Mouse (Mus musculus) heart, embryonic 10.5 days (tissue): ENCODE measurements around the gene Scn4a. TPM values are rescaled to one million over a fixed set of nuclear protein-coding genes. Genes with fewer than 3 reads are reported as not detected.
A peak's percentile ranks its signal among the peaks of the same experiment; 100 is the strongest.

ENCODE experiments used
- DNase-seq: peaks from one replicate; pipeline ENCODE4 v3.0.0-alpha.2; 2017; ENCODE audit warnings: low spot score
- H3K27ac ChIP-seq: fragments of 300-500 bp; sonication (generic); 2 replicates; pipeline ENCODE4 v1.5.1; 2016; ENCODE audit warnings: mild to moderate bottlenecking
- H3K27me3 ChIP-seq: fragments of 300-500 bp; sonication (generic); 2 replicates; pipeline ENCODE4 v1.6.1; 2016; ENCODE audit warnings: mild to moderate bottlenecking; ENCODE audit not compliant: poor library complexity, insufficient read depth, severe bottlenecking
- H3K36me3 ChIP-seq: fragments of 300-500 bp; sonication (generic); 2 replicates; pipeline ENCODE4 v1.6.1; 2016; ENCODE audit warnings: mild to moderate bottlenecking, moderate library complexity
- H3K4me1 ChIP-seq: fragments of 300-500 bp; sonication (generic); 2 replicates; pipeline ENCODE4 v1.6.1; 2016; ENCODE audit warnings: mild to moderate bottlenecking
- H3K4me3 ChIP-seq: fragments of 300-500 bp; sonication (generic); 2 replicates; pipeline ENCODE4 v1.5.1; 2016; ENCODE audit warnings: mild to moderate bottlenecking, moderate library complexity
- H3K9me3 ChIP-seq: fragments of 300-500 bp; sonication (generic); 2 replicates; pipeline ENCODE4 v1.6.1; 2016; ENCODE audit warnings: mild to moderate bottlenecking, moderate library complexity
- WGBS: fragments of 180-500 bp; shearing (Covaris S2); methylation state at CpG from one replicate; pipeline ENCODE4 v1.1.7; 2016; 5-methylcytosine and 5-hydroxymethylcytosine counted together
- polyA plus RNA-seq: library from polyadenylated mRNA; unstranded; fragments of >200 nt; fragmentation: Nextera tagmentation; extraction: Ambion mirVana; gene quantifications from 2 replicates; pipeline ENCODE4 v1.2.1, GENCODE M21; 2016

The Scn4a gene
- polyA plus RNA-seq, 1 experiment from 2014 or later: 0.20 TPM

DNA sequence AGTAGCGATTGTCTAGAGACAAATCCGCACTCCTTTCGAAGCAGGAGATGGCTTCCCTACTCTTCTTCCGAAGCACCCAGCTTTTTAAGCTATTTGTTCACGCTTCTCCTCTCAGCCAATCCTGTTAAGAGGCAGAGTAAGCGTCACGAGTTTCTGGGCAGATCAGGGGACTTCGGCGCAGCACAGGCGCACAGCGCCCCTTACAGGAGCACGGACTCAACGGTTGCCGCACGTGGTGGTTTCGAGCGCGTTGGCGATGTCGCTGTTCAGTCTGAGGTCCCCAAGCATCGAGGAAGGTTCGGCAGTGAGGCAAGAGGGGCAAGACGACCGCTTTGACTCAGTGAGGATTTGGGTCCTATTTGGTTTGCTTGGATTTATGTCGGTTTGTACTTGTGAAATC is 76.6 kb downstream of the Scn4a start, which contains the start of gene Tcam1:
Gene Tcam1, plus strand, starts transcription at position 219 of the 400 bp plus-strand sequence.
- no peaks in the 10 kb centered on the region for H3K36me3 ChIP-seq
- H3K4me1 ChIP-seq: peaks cover 21% of the 10 kb centered on the region
- no peaks in the 10 kb centered on the region for H3K27me3 ChIP-seq
- 9% methylated on average over 25 of the region's 25 CpGs for WGBS
- peak; percentile 96 for DNase-seq
- H3K9me3 ChIP-seq: no peaks in the 10 kb centered on the region
- H3K4me3 ChIP-seq: peak within 1 kb of the TSS; percentile 38
- no peak within 1 kb of the TSS; the same call in 1 of the 2 replicates for H3K27ac ChIP-seq

DNA sequence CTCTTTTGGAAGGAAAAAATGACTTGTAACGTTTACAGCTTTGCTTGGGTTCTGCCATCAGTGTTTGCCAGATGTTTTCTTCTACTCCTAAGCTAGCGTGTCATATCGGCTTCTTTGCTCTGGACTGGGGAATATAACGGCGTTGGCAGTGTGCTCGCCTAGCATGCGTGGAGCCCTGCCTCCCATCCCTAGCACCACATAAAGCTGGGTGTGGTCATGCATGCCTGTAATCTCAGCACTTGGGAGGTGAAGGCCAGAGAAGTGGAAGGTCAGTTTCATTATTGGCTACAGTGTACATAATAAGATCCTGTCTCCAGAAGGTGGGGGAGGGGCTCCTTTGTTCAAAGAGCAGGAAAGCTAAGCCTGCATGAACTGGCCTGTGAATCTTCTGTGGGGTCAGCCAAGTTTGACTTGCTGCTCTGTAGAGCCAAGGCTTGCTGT is 78.1 kb downstream of the Scn4a start:
- Histone ChIP-seq H3K4me3 (no peak overlapping the region), H3K4me1 (peaks cover 35% of the 10 kb centered on the region), H3K27ac (0 out of 2 replicates have a peak overlapping the region, but pooled peaks have one; percentile 19), H3K36me3 (no peaks in the 10 kb centered on the region), H3K9me3 (no peaks in the 10 kb centered on the region), H3K27me3 (no peaks in the 10 kb centered on the region)
- no peak for DNase-seq
- 92% methylated on average over 7 of the region's 7 CpGs for WGBS

DNA sequence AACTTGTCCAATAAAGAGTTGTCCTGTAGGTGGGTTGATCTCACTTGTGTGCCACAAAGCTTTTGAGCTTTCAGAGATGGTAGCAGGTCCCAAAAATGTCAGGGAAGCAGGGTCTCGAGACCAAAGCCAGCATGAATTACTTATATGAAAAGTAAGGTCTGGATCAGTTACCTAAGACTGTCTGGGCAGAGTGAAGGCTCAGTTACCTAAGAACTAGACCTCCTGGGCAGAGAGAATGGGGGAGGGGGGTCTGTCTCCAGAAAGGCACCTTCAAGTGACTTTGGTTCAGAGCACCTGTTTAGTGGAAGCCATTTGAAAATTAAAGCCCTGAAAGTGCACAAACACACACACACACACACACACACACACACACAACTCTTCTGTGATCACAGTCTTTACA is 78.7 kb downstream of the Scn4a start:
- H3K36me3 ChIP-seq: no peaks in the 10 kb centered on the region
- H3K27me3 ChIP-seq: no peaks in the 10 kb centered on the region
- no peak overlapping the region for H3K4me3 ChIP-seq
- H3K27ac ChIP-seq: 0 out of 2 replicates have a peak overlapping the region, but pooled peaks have one; percentile 19
- H3K4me1 ChIP-seq: peaks cover 37% of the 10 kb centered on the region
- DNase-seq: no peak
- no peaks in the 10 kb centered on the region for H3K9me3 ChIP-seq
- 91% methylated on average over 1 of the region's 1 CpGs for WGBS

DNA sequence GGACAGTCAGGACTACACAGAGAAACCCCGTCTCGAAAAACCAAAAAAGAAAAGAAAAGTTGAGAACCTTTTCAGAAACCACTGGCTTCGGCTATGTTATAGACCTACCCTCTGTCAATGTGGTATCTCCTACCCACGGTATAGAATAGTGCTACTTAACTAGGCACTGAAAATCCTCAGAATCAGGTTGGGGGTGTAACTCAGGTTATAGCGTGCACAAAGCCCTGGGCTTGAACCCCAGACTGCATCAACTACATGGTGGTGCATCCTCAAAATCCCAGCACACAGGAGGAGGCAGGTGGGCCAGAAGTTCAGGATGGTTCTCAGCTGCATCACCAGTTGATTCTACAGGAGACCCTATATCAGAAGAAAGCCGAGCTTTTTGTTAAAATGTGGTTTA is 79.3 kb downstream of the Scn4a start:
- Histone ChIP-seq H3K4me3 (no peak overlapping the region), H3K9me3 (no peaks in the 10 kb centered on the region), H3K4me1 (peaks cover 43% of the 10 kb centered on the region), H3K36me3 (no peaks in the 10 kb centered on the region), H3K27me3 (no peaks in the 10 kb centered on the region), H3K27ac (peak overlapping the region; percentile 98; the same call in 1 of the 2 replicates)
- 91% methylated on average over 6 of the region's 6 CpGs for WGBS
- no peak for DNase-seq

DNA sequence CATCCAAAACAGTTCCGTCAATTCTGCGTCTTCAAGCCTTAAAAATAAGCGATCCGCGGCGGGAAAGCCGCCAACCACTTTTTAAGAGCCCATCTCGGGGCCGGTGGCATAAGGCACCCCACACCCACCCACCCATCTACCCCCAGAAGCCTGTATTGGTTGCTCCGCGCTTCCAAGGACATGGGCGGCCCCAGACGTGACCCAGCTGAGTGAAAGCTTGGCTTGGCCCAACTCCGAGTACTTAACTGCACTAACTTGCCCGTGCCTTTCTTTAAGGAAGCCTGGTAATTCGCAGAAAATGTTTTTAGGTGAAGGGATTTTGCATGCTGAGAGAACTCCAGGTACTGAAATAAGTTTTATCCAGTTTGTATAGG is 79.8 kb downstream of the Scn4a start:
- Histone ChIP-seq H3K27ac (peak overlapping the region; percentile 98), H3K9me3 (no peaks in the 10 kb centered on the region), H3K4me1 (peaks cover 48% of the 10 kb centered on the region), H3K27me3 (no peaks in the 10 kb centered on the region), H3K4me3 (peak overlapping the region; percentile 96), H3K36me3 (peaks cover 2% of the 10 kb centered on the region; the same call in 1 of the 2 replicates)
- DNase-seq: no peak
- 16% methylated on average over 16 of the region's 16 CpGs for WGBS

DNA sequence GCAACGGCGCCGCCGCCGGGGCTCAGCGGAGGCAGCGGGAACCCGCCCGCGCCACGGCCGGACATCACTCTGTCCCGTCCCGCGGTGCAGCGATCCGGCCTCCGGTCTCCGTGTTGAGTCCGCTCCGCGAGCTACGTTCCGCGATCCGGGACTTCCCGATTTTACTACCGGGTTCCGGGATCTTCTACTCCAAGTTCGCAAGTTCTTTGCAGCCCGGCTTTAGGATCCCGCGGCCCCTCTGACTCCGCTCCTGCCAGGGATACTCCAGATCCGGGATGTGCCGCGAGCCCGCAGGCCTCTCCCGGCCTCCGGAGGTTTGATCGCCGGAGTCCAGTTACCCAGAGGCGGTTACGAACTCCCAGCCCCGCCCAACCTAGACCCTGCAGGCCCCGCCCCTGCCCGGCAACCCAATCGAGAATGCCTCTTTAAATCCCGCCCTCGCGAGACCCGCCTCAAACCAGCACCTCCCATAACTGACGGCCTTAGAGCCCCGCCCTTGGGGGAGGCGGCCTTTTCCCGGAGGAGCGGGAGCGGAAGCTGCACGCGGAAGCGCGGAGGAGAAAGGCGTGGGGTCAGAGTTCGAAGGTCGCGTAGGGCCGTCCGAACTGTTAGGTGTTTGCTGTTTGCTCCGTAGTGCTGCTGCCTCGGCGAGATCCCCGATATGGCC is 80.3 kb downstream of the Scn4a start, which contains the start of gene Smarcd2:
Gene Smarcd2, minus strand, starts transcription at position 329 of the 667 bp plus-strand sequence.
- DNase-seq: peak; percentile 100
- no peaks in the 10 kb centered on the region for H3K27me3 ChIP-seq
- H3K4me3 ChIP-seq: peak within 1 kb of the TSS; percentile 96
- WGBS: under 1% methylated on average over 70 of the region's 72 CpGs
- no peaks in the 10 kb centered on the region for H3K9me3 ChIP-seq
- H3K4me1 ChIP-seq: peaks cover 53% of the 10 kb centered on the region
- peak within 1 kb of the TSS; percentile 98 for H3K27ac ChIP-seq
- peaks cover 7% of the 10 kb centered on the region; the same call in 1 of the 2 replicates for H3K36me3 ChIP-seq

DNA sequence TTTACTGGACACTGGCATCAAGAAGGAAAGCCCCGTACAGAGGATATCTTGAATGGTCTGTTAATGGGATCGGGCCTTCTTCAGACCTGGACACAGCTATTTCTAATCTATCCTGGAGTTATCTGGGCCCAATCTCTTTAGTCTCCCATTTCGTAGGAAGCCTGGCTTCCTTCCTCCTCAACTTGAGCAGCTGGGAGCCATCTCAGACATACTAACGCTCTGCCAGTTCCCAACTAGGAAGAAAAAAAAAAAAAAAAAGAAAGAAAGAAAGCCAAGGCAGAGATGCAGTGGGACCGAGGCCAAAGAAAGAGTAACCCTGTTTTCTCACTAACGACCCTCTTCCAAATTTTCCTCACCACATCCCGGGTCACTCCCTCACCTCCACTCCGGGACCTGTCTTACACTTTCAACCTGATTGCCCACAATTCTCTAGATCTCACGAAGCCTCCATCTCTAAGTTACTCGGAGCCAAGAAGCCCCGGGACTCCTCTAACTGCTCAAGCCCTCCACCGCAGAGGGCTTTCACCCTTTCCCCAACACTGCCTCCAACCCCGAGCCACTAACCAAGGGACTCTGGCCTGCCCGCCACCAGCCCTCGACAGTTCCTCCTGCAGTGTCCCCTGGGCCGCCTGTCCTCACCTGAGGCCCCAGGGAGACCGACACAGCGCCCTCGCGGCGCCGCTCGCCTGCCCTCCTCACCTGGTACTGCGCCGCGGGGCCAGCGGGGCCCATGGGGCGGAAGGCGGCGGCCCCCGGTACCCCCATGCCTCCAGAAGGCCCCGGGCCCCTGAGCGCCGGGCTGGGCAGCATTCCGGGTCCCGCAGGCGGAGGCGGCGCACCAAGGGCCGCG is 81.1 kb downstream of the Scn4a start:
- WGBS: 1% methylated on average over 41 of the region's 41 CpGs
- Histone ChIP-seq H3K27ac (peak overlapping the region; percentile 98), H3K4me1 (peaks cover 60% of the 10 kb centered on the region), H3K9me3 (no peaks in the 10 kb centered on the region), H3K36me3 (peaks cover 14% of the 10 kb centered on the region), H3K27me3 (no peaks in the 10 kb centered on the region), H3K4me3 (peak overlapping the region; percentile 96)
- DNase-seq: peak; percentile 81

DNA sequence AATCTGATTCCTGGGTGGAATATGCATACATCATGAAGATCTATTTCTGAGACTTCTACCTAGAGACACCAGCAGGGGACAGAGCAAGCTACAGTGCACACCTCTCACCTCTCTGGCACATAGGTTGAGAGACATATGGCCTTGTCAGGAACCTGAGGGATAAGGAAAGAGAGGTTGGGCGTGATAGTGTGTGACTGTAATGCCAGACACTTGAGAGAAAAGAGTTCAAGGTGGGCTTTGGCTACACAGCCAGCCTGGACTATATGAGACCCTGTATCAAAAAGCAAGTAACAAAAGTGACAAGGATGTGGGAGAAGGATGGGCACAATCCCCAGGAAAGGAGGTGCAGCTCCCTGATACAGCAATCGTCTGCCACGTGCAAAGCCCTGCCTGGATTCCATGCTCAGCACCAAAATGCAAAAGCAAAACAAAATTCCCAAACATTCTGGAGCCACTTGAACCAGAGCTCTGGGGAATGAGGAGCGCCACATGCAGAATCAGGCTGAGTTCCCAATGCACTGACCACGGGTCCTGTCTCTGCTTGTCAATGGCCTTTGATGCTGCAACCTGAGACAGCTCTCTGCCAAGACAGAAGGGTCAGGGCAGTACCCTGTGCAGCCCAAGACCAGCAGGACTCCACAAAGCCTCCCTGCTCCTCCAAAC is 81.8 kb downstream of the Scn4a start:
- Histone ChIP-seq H3K4me1 (peaks cover 56% of the 10 kb centered on the region), H3K27me3 (no peaks in the 10 kb centered on the region)
- WGBS: 44% methylated on average over 5 of the region's 5 CpGs

DNA sequence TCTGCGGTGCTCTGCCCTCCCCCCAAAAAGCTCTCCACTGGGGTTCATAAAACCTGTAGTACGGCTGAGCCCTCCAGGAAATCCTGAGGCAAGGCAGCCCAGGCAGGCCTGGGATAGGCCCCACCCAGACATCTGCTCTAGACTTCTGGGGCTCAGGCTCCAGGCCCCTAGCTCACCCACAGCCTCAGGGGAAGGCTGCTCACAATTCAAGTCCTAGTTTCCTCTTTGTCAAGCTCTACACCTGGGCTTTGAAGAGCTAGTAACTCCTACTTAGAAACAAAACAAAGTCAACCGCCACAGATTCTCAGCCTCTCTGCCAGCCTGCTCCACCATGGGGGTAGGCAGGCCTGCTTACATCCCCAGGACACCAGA is 84.0 kb downstream of the Scn4a start:
- DNase-seq: no peak
- Histone ChIP-seq H3K27me3 (no peaks in the 10 kb centered on the region), H3K27ac (peak overlapping the region; percentile 71), H3K4me3 (no peak overlapping the region), H3K36me3 (peaks cover 44% of the 10 kb centered on the region), H3K4me1 (peaks cover 42% of the 10 kb centered on the region), H3K9me3 (no peaks in the 10 kb centered on the region)
- 54% methylated on average over 3 of the region's 3 CpGs for WGBS

More for the DNA sequence above, 81.8 kb downstream of the Scn4a start:
- Histone ChIP-seq H3K9me3 (no peaks in the 10 kb centered on the region), H3K4me3 (peak overlapping the region; percentile 96), H3K27ac (peak overlapping the region; percentile 64), H3K36me3 (peaks cover 22% of the 10 kb centered on the region)
- DNase-seq: no peak

Other genes with a start within 250 kb of the Scn4a start
- gene Gm10840, start 192.4 kb downstream of the Scn4a start, polyA plus RNA-seq: not detected in 2 replicates
- gene Limd2, start 192.4 kb downstream of the Scn4a start, polyA plus RNA-seq: 172 and 261 TPM in 2 replicates
- 26.4 and 27.4 TPM in 2 replicates for gene Strada, start 151.1 kb downstream of the Scn4a start, polyA plus RNA-seq
- gene Ccdc47, start 136.9 kb downstream of the Scn4a start, polyA plus RNA-seq: 85.0 and 91.2 TPM in 2 replicates
- gene Ddx42, start 136.4 kb downstream of the Scn4a start, polyA plus RNA-seq: 63.7 and 70.3 TPM in 2 replicates
- 55.9 and 71.1 TPM in 2 replicates for gene Ftsj3, start 97.2 kb downstream of the Scn4a start, polyA plus RNA-seq
- gene Psmc5, start 97.1 kb downstream of the Scn4a start, polyA plus RNA-seq: 330 and 386 TPM in 2 replicates
- gene Smarcd2, start 80.3 kb downstream of the Scn4a start, polyA plus RNA-seq: 20.9 and 36.2 TPM in 2 replicates
- gene Tcam1, start 76.6 kb downstream of the Scn4a start, polyA plus RNA-seq: 0.18 and 0.40 TPM in 2 replicates
- not detected in 2 replicates for gene Gh, start 51.4 kb downstream of the Scn4a start, polyA plus RNA-seq
- 0.39 and 0.87 TPM in 2 replicates for gene Cd79b, start 38.5 kb downstream of the Scn4a start, polyA plus RNA-seq
- gene Prr29, start 12.2 kb upstream of the Scn4a start, polyA plus RNA-seq: 0.11 and 0.21 TPM in 2 replicates
- gene Icam2, start 34.8 kb upstream of the Scn4a start, polyA plus RNA-seq: 58.8 and 69.1 TPM in 2 replicates
- gene Ern1, start 134.6 kb upstream of the Scn4a start, polyA plus RNA-seq: 5.3 and 5.5 TPM in 2 replicates